Mouse (Mus musculus): Measurements from ENCODE around the gene Lrrc55. TPM values are rescaled to one million over a fixed set of nuclear protein-coding genes. Genes with fewer than 3 reads are reported as not detected.
A peak's percentile ranks its signal among the peaks of the same experiment; 100 is the strongest.
"Not testable (repeated sequence)": the region's sequence is repeated elsewhere in the genome, so short reads cannot be mapped to it uniquely, and the experiment has no call there.

Gene Lrrc55
- 0.32 and 0.60 TPM in 2 replicates for polyA plus RNA-seq (2016; fragmentation: Nextera tagmentation; extraction: Ambion mirVana)

DNA sequence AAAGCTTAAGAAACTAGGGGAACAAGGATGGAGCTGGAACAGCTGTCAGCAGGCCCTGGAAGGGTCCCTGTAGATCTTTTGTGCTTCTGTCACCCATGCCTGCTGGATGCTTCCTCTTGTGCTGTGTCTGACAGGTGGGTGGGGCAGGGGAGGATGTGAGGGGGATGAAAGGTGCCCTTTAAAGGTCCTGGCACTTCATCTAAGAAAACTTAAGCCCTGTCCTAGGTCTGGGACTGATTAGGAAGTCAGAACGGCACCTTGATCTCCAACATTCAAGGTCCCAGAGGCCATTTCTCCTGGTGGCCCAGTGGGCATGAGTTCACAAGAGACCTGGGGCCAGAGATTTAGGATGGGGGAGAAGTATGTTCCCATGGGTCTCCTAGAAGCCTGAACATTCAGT is at the start of gene Lrrc55:
Gene Lrrc55 (minus strand): TSS at position 297 of the 400 bp plus-strand sequence.
- H3K27ac ChIP-seq (replicated peaks) = no peak within 1 kb of the TSS
- H3K27me3 ChIP-seq (replicated peaks; ENCODE audit: low read depth, poor library complexity, severe bottlenecking) = peaks cover 25% of the 10 kb centered on the region
- DNase-seq (ENCODE audit: low spot score) = no peak

DNA sequence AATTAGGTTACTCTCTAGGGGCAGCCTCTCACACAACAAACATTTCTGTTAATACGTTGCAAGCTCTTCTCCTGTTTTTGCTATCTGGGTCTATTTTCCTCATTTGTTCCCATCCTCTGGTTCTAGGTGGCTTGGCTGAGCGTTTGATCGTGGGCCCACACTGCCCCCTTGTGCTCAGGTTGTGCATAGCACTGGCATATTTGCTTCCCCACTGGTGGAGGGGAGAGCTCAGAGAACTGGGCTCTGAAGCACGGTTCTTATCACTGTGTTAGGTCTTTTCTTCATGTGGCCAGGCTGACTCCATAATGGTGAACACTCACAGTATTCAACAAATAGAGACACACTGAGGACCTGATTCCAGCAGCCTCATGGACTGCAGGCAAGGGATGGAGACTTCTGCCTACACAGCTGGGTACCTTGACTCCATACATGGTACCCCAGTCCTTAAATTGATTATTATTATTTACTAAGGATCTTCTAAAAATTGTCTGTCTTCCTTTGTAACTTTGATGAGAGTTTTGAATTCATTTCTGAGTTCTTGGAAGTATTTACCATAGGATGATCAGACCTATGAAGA is 49.6 kb upstream of the Lrrc55 start:
- no peaks in the 10 kb centered on the region for H3K36me3 ChIP-seq (replicated peaks)
- no peak overlapping the region for H3K4me3 ChIP-seq
- H3K4me1 ChIP-seq = no peaks in the 10 kb centered on the region
- no peaks in the 10 kb centered on the region for H3K27me3 ChIP-seq (replicated peaks; ENCODE audit: low read depth, poor library complexity, severe bottlenecking)
- WGBS = 13% methylated on average over 4 of the region's 4 CpGs
- no peak overlapping the region for H3K27ac ChIP-seq (replicated peaks)
- H3K9me3 ChIP-seq = no peaks in the 10 kb centered on the region
- peak; percentile 81 for DNase-seq (ENCODE audit: low spot score)

More for the DNA sequence above, at the start of gene Lrrc55:
- no peaks in the 10 kb centered on the region for H3K36me3 ChIP-seq (replicated peaks)
- peak within 1 kb of the TSS; percentile 56 for H3K4me3 ChIP-seq
- 74% methylated on average over 1 of the region's 1 CpGs for WGBS
- peaks cover 13% of the 10 kb centered on the region for H3K4me1 ChIP-seq
- no peaks in the 10 kb centered on the region for H3K9me3 ChIP-seq

DNA sequence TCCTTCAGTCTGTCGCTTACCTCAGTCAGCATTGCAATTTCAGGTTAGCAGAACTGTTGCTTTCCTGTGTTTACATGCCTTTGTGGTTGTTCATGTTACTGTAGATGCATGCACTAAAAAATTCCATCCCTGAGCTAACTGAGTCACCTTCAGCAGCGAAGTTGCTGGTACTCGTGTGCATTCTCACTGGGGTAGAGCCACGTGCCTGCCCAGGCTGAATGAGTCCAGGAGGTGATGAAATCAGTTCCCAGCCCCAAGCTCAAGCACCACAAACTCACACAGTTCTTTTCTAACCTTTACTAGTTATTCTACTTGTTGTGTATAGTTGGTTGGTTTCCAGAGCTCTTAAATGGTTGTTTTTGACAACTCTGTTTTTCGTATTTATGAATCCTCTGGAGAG is 48.7 kb upstream of the Lrrc55 start:
- 81% methylated on average over 5 of the region's 5 CpGs for WGBS
- Histone ChIP-seq H3K4me1 (no peaks in the 10 kb centered on the region), H3K9me3 (no peaks in the 10 kb centered on the region), H3K36me3 (replicated peaks) (no peaks in the 10 kb centered on the region), H3K27me3 (replicated peaks; ENCODE audit: low read depth, poor library complexity, severe bottlenecking) (no peaks in the 10 kb centered on the region), H3K4me3 (no peak overlapping the region), H3K27ac (replicated peaks) (no peak overlapping the region)
- no peak for DNase-seq (ENCODE audit: low spot score)

DNA sequence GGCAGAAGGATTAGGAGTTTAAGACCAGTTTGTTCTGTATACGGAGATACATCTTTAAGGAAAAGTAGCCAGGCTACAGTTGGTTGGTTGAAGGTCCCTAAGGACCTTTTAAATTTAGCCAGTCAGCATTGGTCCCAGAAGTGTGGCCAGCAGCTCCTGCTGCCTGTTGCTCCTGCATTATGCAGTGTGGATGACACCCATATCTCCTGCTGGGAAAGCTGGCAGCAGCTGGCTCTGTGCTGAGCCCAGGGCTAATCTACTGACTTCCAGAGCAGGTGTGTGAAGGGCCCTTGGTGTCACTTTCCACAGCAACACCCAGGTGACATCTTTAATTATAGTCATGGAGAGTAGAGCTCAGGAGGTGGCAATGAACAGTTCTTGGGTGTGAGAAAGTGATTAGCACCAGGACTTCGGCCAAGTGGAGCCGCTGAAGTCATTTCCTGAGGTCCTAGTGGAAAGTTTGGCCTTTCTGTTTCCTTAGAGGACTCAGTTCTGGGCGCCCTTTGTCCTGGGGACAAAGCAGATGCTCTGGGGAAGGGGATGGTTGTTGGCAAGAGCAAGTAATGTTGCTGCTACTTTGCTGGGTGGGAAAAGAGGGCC is 41.2 kb upstream of the Lrrc55 start:
- Histone ChIP-seq H3K4me3 (no peak overlapping the region), H3K27ac (replicated peaks) (no peak overlapping the region), H3K36me3 (replicated peaks) (no peaks in the 10 kb centered on the region), H3K9me3 (no peaks in the 10 kb centered on the region), H3K27me3 (replicated peaks; ENCODE audit: low read depth, poor library complexity, severe bottlenecking) (no peaks in the 10 kb centered on the region), H3K4me1 (no peaks in the 10 kb centered on the region)
- 63% methylated on average over 4 of the region's 4 CpGs for WGBS
- DNase-seq (ENCODE audit: low spot score) = no peak

DNA sequence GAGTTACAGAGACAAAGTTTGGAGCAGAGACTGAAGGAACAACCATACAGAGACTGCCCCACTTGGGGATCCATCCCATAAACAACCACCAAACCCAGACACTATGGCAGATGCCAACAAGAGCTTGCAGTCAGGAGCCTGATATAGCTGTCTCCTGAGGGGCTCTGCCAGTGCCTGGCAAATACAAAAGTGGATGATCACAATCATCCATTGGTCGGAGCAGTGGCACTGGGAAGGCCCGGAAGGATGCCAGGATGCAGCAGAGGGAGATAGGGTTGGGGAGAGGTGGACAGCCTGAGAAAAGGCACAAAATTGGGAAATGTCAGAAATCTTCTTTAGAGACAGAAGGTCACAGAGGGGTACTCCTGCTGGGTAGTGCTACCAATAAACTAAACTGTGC is 40.2 kb upstream of the Lrrc55 start:
- not testable (repeated sequence) for H3K27ac ChIP-seq (replicated peaks); H3K9me3 ChIP-seq; H3K27me3 ChIP-seq (replicated peaks; ENCODE audit: low read depth, poor library complexity, severe bottlenecking); H3K4me3 ChIP-seq; H3K36me3 ChIP-seq (replicated peaks); H3K4me1 ChIP-seq; DNase-seq (ENCODE audit: low spot score)
- WGBS = 88% methylated on average over 2 of the region's 2 CpGs

DNA sequence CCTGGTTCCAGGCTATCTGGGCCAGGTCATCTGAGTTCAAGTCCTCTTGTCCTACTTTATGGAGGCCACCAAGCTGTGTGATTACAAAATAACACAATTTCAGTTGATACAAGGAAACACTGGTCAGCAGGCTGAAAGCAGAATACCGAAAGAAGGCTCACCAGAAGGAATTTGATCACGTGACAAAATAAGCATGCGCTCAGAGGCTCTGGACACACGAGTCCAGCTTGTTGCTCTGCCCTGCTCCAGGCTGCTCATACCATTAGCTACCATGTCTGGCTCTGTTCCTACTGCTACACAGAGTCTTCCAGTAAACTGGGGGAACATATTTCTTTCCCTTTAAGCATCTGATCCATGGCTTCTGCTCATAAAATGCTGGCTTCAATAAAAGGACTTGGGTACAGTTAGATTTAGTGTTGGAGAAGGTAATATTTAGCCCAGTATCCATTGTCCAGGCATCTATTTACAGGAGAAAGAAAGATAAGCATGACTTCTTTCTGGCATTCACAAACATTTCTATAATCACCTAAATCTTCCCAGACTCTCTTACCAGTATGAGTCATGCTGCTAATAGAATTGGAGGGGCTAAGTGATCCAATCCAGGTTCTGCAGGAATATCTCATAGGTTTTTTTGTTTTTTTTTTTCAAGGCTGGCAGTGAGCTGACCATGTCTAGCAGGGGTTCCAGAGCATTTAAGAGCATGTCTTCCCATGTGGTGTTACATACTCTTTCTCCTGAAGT is 33.9 kb upstream of the Lrrc55 start:
- WGBS = 80% methylated on average over 4 of the region's 4 CpGs
- Histone ChIP-seq H3K4me3 (no peak overlapping the region), H3K27ac (replicated peaks) (no peak overlapping the region), H3K36me3 (replicated peaks) (no peaks in the 10 kb centered on the region), H3K4me1 (no peaks in the 10 kb centered on the region), H3K27me3 (replicated peaks; ENCODE audit: low read depth, poor library complexity, severe bottlenecking) (no peaks in the 10 kb centered on the region), H3K9me3 (no peaks in the 10 kb centered on the region)
- no peak for DNase-seq (ENCODE audit: low spot score)

DNA sequence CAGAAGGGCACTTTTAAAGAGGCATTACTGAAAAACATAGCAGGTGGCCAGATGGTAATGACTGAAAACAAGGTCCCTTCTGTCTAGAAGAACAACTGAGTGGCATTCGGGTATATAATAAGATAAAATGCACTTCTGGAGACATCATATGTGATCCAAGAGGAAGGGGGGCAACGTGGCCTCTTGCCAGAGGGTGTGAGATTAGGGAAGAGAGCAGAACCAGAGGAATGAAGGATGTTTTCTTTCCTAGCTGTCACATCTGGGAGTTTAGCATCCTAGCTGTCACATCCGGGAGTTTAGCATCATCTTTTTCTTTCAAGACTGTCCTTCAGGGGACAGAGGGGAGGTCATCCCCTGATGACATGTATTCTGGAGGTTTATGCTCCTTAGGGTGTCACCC is 32.6 kb upstream of the Lrrc55 start:
- H3K4me3 ChIP-seq = no peak overlapping the region
- no peaks in the 10 kb centered on the region for H3K9me3 ChIP-seq
- no peaks in the 10 kb centered on the region for H3K36me3 ChIP-seq (replicated peaks)
- WGBS = 70% methylated on average over 3 of the region's 3 CpGs
- no peak overlapping the region for H3K27ac ChIP-seq (replicated peaks)
- no peak for DNase-seq (ENCODE audit: low spot score)
- H3K27me3 ChIP-seq (replicated peaks; ENCODE audit: low read depth, poor library complexity, severe bottlenecking) = no peaks in the 10 kb centered on the region
- H3K4me1 ChIP-seq = no peaks in the 10 kb centered on the region

DNA sequence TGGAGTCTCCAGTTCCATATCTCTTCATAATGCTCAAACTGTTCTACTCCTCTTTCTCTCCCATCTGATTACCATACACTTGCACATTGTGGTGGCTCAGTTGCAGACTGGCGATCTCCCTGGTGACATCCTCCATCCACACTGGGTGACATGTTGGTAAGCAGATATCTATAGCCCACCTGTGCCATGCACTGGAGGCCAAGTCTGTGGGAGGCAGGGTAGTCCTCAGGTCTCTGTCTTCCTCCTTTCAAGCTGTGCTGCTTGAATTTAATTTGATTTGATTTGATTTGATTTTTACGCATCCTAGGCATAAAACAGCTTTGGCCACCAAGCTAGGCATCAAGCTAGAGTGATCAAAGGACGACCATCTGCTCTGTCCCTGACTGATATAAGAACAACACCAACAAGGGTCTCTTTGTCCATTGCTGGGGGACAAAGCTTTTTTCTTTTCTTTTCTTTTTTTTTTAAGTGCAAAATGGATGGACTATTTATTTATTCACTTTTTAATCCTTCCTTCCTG is 30.9 kb upstream of the Lrrc55 start:
- Histone ChIP-seq H3K4me1 (no peaks in the 10 kb centered on the region), H3K9me3 (no peaks in the 10 kb centered on the region), H3K27me3 (replicated peaks; ENCODE audit: low read depth, poor library complexity, severe bottlenecking) (no peaks in the 10 kb centered on the region), H3K36me3 (replicated peaks) (no peaks in the 10 kb centered on the region), H3K4me3 (no peak overlapping the region), H3K27ac (replicated peaks) (no peak overlapping the region)
- no peak for DNase-seq (ENCODE audit: low spot score)
- 81% methylated on average over 3 of the region's 3 CpGs for WGBS

DNA sequence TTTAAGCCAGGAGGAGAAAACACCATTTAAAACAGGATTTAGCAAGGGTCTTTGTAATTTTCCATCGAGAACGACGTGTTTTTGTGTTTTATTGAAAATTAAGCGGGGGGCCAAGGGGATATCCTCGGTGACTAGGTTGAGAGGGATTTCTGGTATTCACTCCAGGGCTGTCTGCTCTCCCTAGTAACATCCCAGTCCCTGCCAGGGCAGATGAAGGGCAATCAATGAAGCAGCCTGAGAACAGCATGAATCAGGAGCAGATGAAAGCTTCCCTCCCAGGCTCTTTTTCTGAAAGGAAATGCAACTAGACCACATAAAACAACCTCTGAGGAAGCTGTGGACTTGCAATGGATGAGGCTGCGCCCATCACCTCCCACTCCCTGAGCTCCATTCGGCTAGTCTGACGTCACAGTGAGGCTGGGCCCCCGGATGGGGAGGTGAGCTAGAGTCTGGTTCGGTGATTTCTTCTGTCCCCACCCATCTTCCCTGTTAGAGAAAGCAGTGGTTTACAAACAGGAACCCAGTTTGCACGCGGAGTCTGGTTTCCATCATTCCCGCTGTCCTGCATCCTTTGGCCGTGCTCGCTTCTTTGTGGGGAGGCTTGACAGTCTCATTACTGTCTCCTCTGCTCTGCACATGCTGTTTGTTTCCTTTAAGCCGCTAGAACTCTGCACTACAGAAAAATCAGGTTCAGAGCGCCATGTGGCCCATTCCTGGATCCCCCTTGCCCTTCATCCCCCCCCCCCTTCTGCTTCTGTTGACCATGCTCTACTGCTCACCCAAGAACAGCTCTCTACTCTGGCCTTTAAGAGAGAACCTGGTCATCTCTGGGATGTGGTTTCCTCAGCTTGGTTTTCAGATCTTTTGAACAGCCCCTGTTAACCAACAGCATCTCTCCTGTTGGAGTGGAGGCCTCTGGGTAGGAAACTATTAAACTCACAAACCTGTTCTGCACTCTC is 27.5 kb upstream of the Lrrc55 start:
- Histone ChIP-seq H3K27me3 (replicated peaks; ENCODE audit: low read depth, poor library complexity, severe bottlenecking) (no peaks in the 10 kb centered on the region), H3K9me3 (no peaks in the 10 kb centered on the region), H3K4me3 (no peak overlapping the region), H3K36me3 (replicated peaks) (no peaks in the 10 kb centered on the region), H3K27ac (replicated peaks) (no peak overlapping the region), H3K4me1 (no peaks in the 10 kb centered on the region)
- 54% methylated on average over 17 of the region's 17 CpGs for WGBS
- DNase-seq (ENCODE audit: low spot score) = peak; percentile 14

DNA sequence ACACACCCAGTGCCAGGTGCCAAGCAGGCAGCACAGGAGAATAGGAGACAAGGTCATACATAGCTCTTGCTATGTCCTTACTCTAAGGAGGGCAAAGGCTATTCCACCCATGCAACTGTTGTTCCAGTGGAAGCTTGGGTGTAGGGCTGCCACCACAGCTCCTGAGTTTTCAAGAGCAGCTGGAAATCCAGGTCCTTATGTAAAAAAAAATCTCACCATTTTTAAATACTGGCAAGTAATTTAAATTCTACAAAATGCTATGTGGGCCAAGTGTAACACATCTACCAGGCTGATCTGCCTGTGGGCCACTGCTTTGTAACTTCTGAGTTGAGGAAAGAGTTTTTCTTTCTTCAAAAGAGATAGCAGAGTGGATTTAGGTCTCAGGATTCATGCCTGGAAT is 19.6 kb upstream of the Lrrc55 start:
- no peak overlapping the region for H3K27ac ChIP-seq (replicated peaks)
- no peak overlapping the region for H3K4me3 ChIP-seq
- H3K4me1 ChIP-seq = no peaks in the 10 kb centered on the region
- no peaks in the 10 kb centered on the region for H3K36me3 ChIP-seq (replicated peaks)
- no peaks in the 10 kb centered on the region for H3K9me3 ChIP-seq
- no peak for DNase-seq (ENCODE audit: low spot score)
- H3K27me3 ChIP-seq (replicated peaks; ENCODE audit: low read depth, poor library complexity, severe bottlenecking) = no peaks in the 10 kb centered on the region

DNA sequence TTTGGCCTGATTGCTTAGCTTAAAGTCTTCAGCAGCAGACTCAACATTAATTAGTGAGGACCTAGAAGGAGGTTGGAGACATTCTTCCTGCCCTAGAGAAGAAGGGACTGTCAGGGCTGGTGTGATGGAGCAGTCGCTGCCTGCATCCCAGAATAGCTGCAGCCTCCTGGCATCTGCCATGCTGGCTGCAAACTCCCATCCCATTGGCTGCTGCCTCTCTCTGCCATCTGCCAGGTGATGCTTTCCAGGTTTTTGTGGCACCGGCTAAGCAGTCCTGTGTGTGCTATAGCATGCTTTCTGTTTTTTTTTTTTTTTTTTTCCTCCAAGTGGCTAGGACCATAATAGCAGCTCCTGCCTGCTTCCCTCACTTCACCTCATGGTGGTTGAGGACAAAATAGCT is 16.7 kb upstream of the Lrrc55 start:
- DNase-seq (ENCODE audit: low spot score) = no peak
- no peak overlapping the region for H3K27ac ChIP-seq (replicated peaks)
- H3K9me3 ChIP-seq = no peaks in the 10 kb centered on the region
- H3K27me3 ChIP-seq (replicated peaks; ENCODE audit: low read depth, poor library complexity, severe bottlenecking) = no peaks in the 10 kb centered on the region
- no peaks in the 10 kb centered on the region for H3K4me1 ChIP-seq
- H3K36me3 ChIP-seq (replicated peaks) = no peaks in the 10 kb centered on the region
- WGBS = 89% methylated on average over 2 of the region's 2 CpGs
- no peak overlapping the region for H3K4me3 ChIP-seq

DNA sequence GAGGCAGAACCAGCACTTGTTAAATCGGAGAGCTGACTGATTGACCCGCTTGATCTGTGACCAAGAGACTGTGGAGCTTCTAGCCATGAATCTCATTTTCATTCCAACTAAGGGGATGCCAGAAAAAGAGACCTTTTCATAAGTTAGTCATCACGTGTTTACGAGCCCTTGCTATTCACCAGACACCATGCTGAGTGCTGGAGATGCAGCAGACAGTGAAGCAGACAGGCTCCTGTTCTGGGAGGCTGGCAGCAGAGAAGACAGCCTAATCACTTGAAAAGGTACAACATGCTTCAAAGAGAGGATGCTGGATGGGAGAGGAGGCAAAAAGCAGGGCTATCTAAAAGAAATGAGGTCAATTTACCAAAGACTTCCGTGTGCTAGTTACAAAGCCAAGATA is 12.3 kb upstream of the Lrrc55 start:
- DNase-seq (ENCODE audit: low spot score) = no peak
- no peaks in the 10 kb centered on the region for H3K4me1 ChIP-seq
- no peaks in the 10 kb centered on the region for H3K27me3 ChIP-seq (replicated peaks; ENCODE audit: low read depth, poor library complexity, severe bottlenecking)

More for the DNA sequence above, 12.3 kb upstream of the Lrrc55 start:
- H3K27ac ChIP-seq (replicated peaks) = no peak overlapping the region
- no peak overlapping the region for H3K4me3 ChIP-seq
- H3K36me3 ChIP-seq (replicated peaks) = no peaks in the 10 kb centered on the region
- 71% methylated on average over 5 of the region's 5 CpGs for WGBS
- H3K9me3 ChIP-seq = no peaks in the 10 kb centered on the region

Data from embryonic facial prominence, embryonic 10.5 days (tissue).